8 mouse cellular contexts compared by ENCODE assay signal in the genomic region with DNA sequence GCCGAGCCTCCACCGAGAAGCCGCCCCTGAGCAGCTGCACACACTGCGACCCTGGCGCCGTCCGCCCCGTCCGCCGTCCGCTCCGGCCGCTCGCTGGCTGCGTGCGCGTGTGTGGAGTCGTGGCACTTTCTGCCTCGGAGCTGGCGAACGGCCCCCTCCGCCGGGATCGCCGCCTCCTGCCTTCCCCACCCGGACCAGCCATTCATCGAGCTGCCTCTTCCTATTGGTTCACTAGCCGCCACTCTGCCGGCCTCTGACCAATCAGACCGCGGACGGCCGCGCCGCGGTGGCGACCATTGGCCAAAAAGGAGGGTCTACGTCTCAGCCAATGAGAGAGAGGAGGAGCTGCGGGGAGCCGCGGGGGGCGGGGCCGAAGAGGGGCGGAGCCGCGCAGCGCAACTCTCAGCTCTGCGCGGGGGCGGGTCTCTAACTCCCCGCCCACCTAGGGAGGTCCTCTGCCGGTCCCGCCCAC. TPM values are rescaled to one million over a fixed set of nuclear protein-coding genes. Genes with fewer than 3 reads are reported as not detected.
DNase-seq lines count a peak whose midpoint lies in the region; ATAC-seq lines count a peak whose summit lies in the region.

A gene (minus strand): TSS at position 184 of the 472 bp plus-strand sequence.

- H3K4me1 ChIP-seq in brown adipose tissue, adult 24 weeks (ENCODE audit: control insufficient read depth, insufficient read depth, insufficient read length, low read length), result peaks cover 8% of the 10 kb centered on the region; the same call in 1 of the 2 replicates
- peaks cover 39% of the 10 kb centered on the region for H3K4me1 ChIP-seq in heart, embryonic 13.5 days
- peaks cover 61% of the 10 kb centered on the region for H3K4me1 ChIP-seq in liver, embryonic 12.5 days
- H3K4me1 ChIP-seq in stomach, embryonic 15.5 days, result peaks cover 21% of the 10 kb centered on the region

- H3K4me2 ChIP-seq in heart, embryonic 13.5 days, result peak within 1 kb of the TSS; percentile 82
- peak within 1 kb of the TSS; percentile 98 for H3K4me2 ChIP-seq in liver, embryonic 12.5 days
- H3K4me2 ChIP-seq in stomach, embryonic 15.5 days, result peak within 1 kb of the TSS; percentile 65

- peak within 1 kb of the TSS; percentile 90 for H3K4me3 ChIP-seq in brown adipose tissue, adult 24 weeks (ENCODE audit: insufficient read depth, low read depth, low read length)
- peak within 1 kb of the TSS; percentile 99 for H3K4me3 ChIP-seq in heart, embryonic 13.5 days
- H3K4me3 ChIP-seq in liver, embryonic 12.5 days, result peak within 1 kb of the TSS; percentile 96
- peak within 1 kb of the TSS; percentile 80 for H3K4me3 ChIP-seq in stomach, embryonic 15.5 days (replicated peaks)

- peak; percentile 99 for DNase-seq in CD4-positive, CD25-positive, alpha-beta regulatory T cell, adult 2 months (ENCODE audit: low read depth, low spot score)
- peak; percentile 71 for DNase-seq in fat pad, adult 2 months (ENCODE audit: extremely low read depth, low read depth, low spot score)
- peak; percentile 99 for DNase-seq in kidney, postnatal 10 days
- peak; percentile 98 to 99 for DNase-seq in natural killer cell, adult 2 months (ENCODE audit: low spot score in 2 of 2)

- peak; percentile 93 for ATAC-seq in heart, embryonic 13.5 days (ENCODE audit: extremely low read depth, insufficient number of reproducible peaks, low FRiP score, low TSS enrichment)
- peak; percentile 96 for ATAC-seq in liver, embryonic 12.5 days
- peak; percentile 97 for ATAC-seq in stomach, embryonic 15.5 days (ENCODE audit: insufficient read depth, low FRiP score, low read depth)

- under 1% methylated on average over 53 of the region's 53 CpGs for WGBS in heart, embryonic 13.5 days
- WGBS in liver, embryonic 12.5 days (ENCODE audit: insufficient replicate concordance), result under 1% methylated on average over 53 of the region's 53 CpGs
- under 1% methylated on average over 53 of the region's 53 CpGs for WGBS in stomach, embryonic 15.5 days

- H3K27ac ChIP-seq in brown adipose tissue, adult 24 weeks (replicated peaks; ENCODE audit: low read depth, low read length), result peak within 1 kb of the TSS; percentile 93
- H3K27ac ChIP-seq in heart, embryonic 13.5 days (replicated peaks), result peak within 1 kb of the TSS; percentile 97
- H3K27ac ChIP-seq in liver, embryonic 12.5 days, result peak within 1 kb of the TSS; percentile 94
- peak within 1 kb of the TSS; percentile 97 for H3K27ac ChIP-seq in stomach, embryonic 15.5 days

- peak within 1 kb of the TSS; percentile 98 for H3K9ac ChIP-seq in heart, embryonic 13.5 days
- H3K9ac ChIP-seq in liver, embryonic 12.5 days, result peak within 1 kb of the TSS; percentile 94
- H3K9ac ChIP-seq in stomach, embryonic 15.5 days, result peak within 1 kb of the TSS; percentile 96

- no peaks in the 10 kb centered on the region for H3K27me3 ChIP-seq in heart, embryonic 13.5 days (replicated peaks)
- no peaks in the 10 kb centered on the region for H3K27me3 ChIP-seq in liver, embryonic 12.5 days (replicated peaks)
- H3K27me3 ChIP-seq in stomach, embryonic 15.5 days (replicated peaks), result no peaks in the 10 kb centered on the region

- H3K9me3 ChIP-seq in heart, embryonic 13.5 days, result no peaks in the 10 kb centered on the region
- H3K9me3 ChIP-seq in liver, embryonic 12.5 days (replicated peaks), result no peaks in the 10 kb centered on the region
- no peaks in the 10 kb centered on the region for H3K9me3 ChIP-seq in stomach, embryonic 15.5 days

- H3K36me3 ChIP-seq in heart, embryonic 13.5 days, result peaks cover 17% of the 10 kb centered on the region
- peaks cover 11% of the 10 kb centered on the region; the same call in 1 of the 2 replicates for H3K36me3 ChIP-seq in liver, embryonic 12.5 days
- H3K36me3 ChIP-seq in stomach, embryonic 15.5 days, result no peaks in the 10 kb centered on the region

RNA-seq across cellular contexts. Expression of the gene that starts here (rescaled TPM):
- polyA plus RNA-seq in brown adipose tissue, adult 24 weeks (2012; ENCODE audit: insufficient read depth, insufficient read length, missing spikeins), result 85.1 and 146 TPM in 2 replicates
- 61.7 and 65.1 TPM in 2 replicates for polyA plus RNA-seq in heart, embryonic 13.5 days (2015; fragmentation: Nextera tagmentation; extraction: Ambion mirVana)
- polyA plus RNA-seq in liver, embryonic 12.5 days (2016; fragmentation: Nextera tagmentation; extraction: Ambion mirVana), result 59.8 and 60.8 TPM in 2 replicates
- 130 and 133 TPM in 2 replicates for polyA plus RNA-seq in stomach, embryonic 15.5 days (2015; fragmentation: Nextera tagmentation; extraction: Ambion mirVana)

Comparison
In these comparisons a context has a peak if more than half of its experiments do, and no peak if none do; other contexts are left out.
1. Peak in every context shown above with its lines: DNase-seq, ATAC-seq, H3K4me3 ChIP-seq and H3K27ac ChIP-seq.